Mouse (Mus musculus) spleen, adult 2 months (tissue): ENCODE data around the gene Gabarapl1. TPM values are rescaled to one million over a fixed set of nuclear protein-coding genes. Genes with fewer than 3 reads are reported as not detected.

Experiments
- DNase-seq, 2 experiments: peaks; one replicate each; pipeline versions ENCODE4 v3.0.0 to v3.0.0-alpha.2; 2012 to 2021; ENCODE audit warnings: low spot score in 2 of 2, low read depth in 1 of 2
- H3K27ac ChIP-seq: fragments of 200-500 bp; 2 replicates; pipeline ENCODE4 v1.5.1; 2012; ENCODE audit warnings: low read length, inconsistent platforms; ENCODE audit not compliant: insufficient read depth
- H3K27me3 ChIP-seq: fragments of 200-500 bp; 2 replicates; pipeline ENCODE4 v1.6.1; 2012; ENCODE audit warnings: mild to moderate bottlenecking, moderate library complexity, low read length, inconsistent platforms; ENCODE audit not compliant: control insufficient read depth, insufficient read depth
- H3K36me3 ChIP-seq: fragments of 200-500 bp; 2 replicates; pipeline ENCODE4 v1.6.1; 2012; ENCODE audit warnings: mild to moderate bottlenecking, low read length, inconsistent platforms; ENCODE audit not compliant: control insufficient read depth, insufficient read depth
- H3K4me1 ChIP-seq: fragments of 200-500 bp; 2 replicates; pipeline ENCODE4 v1.6.1; 2011; ENCODE audit warnings: inconsistent platforms; ENCODE audit not compliant: control insufficient read depth, insufficient read depth, insufficient read length
- H3K4me3 ChIP-seq: fragments of 200-500 bp; 2 replicates; pipeline ENCODE4 v1.5.1; 2011; ENCODE audit warnings: mild to moderate bottlenecking, inconsistent platforms; ENCODE audit not compliant: insufficient read depth, insufficient read length; ENCODE audit errors: extremely low read depth
- CTCF ChIP-seq: fragments of 200-500 bp; IDR thresholded peaks from 2 replicates; pipeline ENCODE4 v1.5.1; 2011; ENCODE audit warnings: mild to moderate bottlenecking, inconsistent platforms; ENCODE audit not compliant: insufficient read depth, insufficient read length, insufficient replicate concordance; ENCODE audit errors: extremely low read depth
- POLR2A ChIP-seq: fragments of 200-500 bp; IDR thresholded peaks from 2 replicates; pipeline ENCODE4 v1.6.1; 2011; ENCODE audit warnings: low read depth, low read length, inconsistent platforms
- WGBS: fragments of 180-500 bp; shearing (Covaris S2); methylation state at CpG from one replicate; pipeline ENCODE4 v1.1.7; 2018; 5-methylcytosine and 5-hydroxymethylcytosine counted together
- polyA plus RNA-seq: library from polyadenylated mRNA; depleted of rRNA; stranded (reverse); fragments of >200 nt; gene quantifications from 2 replicates; pipeline ENCODE4 v1.2.3, GENCODE M21; 2012

Gene Gabarapl1
- polyA plus RNA-seq, 1 experiment: 19.9 TPM

GRCm38 (mm10) chr6:129517752-129518408, 15.1 kb upstream of the Gabarapl1 start:
- Histone ChIP-seq H3K27me3 (no peaks in the 10 kb centered on the region), H3K27ac (no peak overlapping the region), H3K4me3 (no peak overlapping the region), H3K36me3 (no peaks in the 10 kb centered on the region), H3K4me1 (no peaks in the 10 kb centered on the region)
- 47% methylated on average over 2 of the region's 2 CpGs for WGBS
- no peak for DNase-seq
- TF ChIP-seq POLR2A: no peak
- TF ChIP-seq CTCF: peak; percentile 24; the same call in 1 of the 2 replicates

DNA sequence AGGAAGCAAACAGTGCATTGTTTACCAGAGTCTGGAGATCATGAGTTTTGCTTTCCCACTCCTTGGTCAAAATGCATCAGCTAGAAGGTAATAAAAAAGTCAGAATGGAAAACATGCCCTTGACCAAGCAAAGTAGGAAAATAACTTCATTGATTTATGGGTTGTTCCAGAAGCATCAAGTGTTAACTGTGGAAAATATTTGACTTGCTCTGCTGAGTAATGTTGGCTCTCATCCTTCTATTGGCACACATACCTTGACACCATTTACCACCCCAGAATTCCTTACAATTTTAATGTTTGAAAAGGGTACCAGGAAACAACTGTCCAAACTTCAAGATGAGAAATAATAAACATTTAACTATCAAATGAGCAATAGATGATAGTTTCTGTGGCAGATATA, 6.9 kb upstream of the Gabarapl1 start:
- Histone ChIP-seq H3K4me3 (no peak overlapping the region), H3K27ac (no peak overlapping the region), H3K4me1 (no peaks in the 10 kb centered on the region), H3K27me3 (no peaks in the 10 kb centered on the region), H3K36me3 (no peaks in the 10 kb centered on the region)
- DNase-seq: no peak
- TF ChIP-seq POLR2A: no peak
- no peak for TF ChIP-seq CTCF

- Histone ChIP-seq H3K4me3 (no peak overlapping the region), H3K36me3 (no peaks in the 10 kb centered on the region), H3K4me1 (no peaks in the 10 kb centered on the region), H3K27ac (no peak overlapping the region), H3K27me3 (no peaks in the 10 kb centered on the region)
- WGBS: 86% methylated on average over 2 of the region's 2 CpGs
- no peak for DNase-seq
- TF ChIP-seq CTCF (no peak), POLR2A (no peak)
Observed at GRCm38 (mm10) chr6:129527416-129527815, 5.5 kb upstream of the Gabarapl1 start.

DNA sequence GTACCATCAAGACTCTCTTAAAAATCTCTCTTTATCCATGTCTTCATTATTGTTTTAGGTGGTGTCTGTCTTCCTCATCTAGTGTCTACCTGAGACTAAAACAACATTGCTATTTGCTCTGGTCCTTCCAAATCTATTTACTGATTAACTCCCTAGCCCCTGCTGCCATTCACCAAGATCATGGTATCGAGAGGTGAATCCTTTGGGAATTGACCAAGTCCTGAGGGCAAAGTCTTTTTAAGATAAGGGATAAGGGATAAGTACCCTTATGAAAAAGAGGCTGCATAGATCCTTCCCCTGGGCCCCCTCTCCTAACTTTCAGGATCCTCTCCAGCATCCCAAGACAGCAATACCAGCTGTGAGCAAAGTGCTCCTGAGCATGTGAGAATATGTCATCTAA, 3.4 kb upstream of the Gabarapl1 start:
- 93% methylated on average over 1 of the region's 1 CpGs for WGBS
- Histone ChIP-seq H3K36me3 (no peaks in the 10 kb centered on the region), H3K27ac (no peak overlapping the region), H3K27me3 (no peaks in the 10 kb centered on the region), H3K4me3 (no peak overlapping the region), H3K4me1 (no peaks in the 10 kb centered on the region)
- no peak for DNase-seq
- TF ChIP-seq POLR2A (no peak), CTCF (no peak)

- H3K27ac ChIP-seq: no peak overlapping the region
- H3K4me3 ChIP-seq: no peak overlapping the region
- no peak for DNase-seq
- TF ChIP-seq POLR2A (no peak), CTCF (no peak)
- H3K4me1 ChIP-seq: no peaks in the 10 kb centered on the region
- H3K36me3 ChIP-seq: no peaks in the 10 kb centered on the region
- H3K27me3 ChIP-seq: no peaks in the 10 kb centered on the region
Observed at GRCm38 (mm10) chr6:129530261-129530660, 2.7 kb upstream of the Gabarapl1 start.

GRCm38 (mm10) chr6:129532556-129532941, 411 bp upstream of the Gabarapl1 start:
- no peak for DNase-seq
- Histone ChIP-seq H3K4me1 (no peaks in the 10 kb centered on the region), H3K36me3 (no peaks in the 10 kb centered on the region), H3K27me3 (no peaks in the 10 kb centered on the region), H3K4me3 (no peak overlapping the region), H3K27ac (no peak overlapping the region)
- 42% methylated on average over 7 of the region's 7 CpGs for WGBS
- TF ChIP-seq CTCF: no peak
- no peak for TF ChIP-seq POLR2A

DNA sequence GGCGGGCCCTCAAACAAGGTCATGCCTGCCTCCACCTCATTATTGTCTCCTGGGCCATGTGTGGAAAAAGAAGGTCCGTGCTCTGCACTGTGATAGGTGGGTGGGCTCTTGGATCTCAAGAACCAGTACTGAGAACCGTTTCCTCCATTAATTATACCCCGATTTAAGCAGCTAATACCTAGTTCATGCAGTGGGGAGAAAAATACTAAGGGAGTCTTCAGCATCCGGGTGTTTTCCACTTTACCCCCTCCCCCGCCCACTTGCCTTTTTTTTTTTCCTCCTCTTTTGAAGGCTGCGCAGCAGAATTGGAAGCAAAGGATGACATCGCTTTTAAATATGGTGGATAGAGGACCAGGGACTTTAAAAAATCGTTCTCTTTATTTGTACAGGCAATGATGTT, 1.1 kb downstream of the Gabarapl1 start:
- no peaks in the 10 kb centered on the region for H3K4me1 ChIP-seq
- no peak for DNase-seq
- H3K4me3 ChIP-seq: peak overlapping the region; percentile 23
- no peaks in the 10 kb centered on the region for H3K27me3 ChIP-seq
- 6% methylated on average over 9 of the region's 9 CpGs for WGBS
- TF ChIP-seq POLR2A: no peak
- no peak overlapping the region for H3K27ac ChIP-seq
- H3K36me3 ChIP-seq: no peaks in the 10 kb centered on the region
